Mouse (Mus musculus): ENCODE results near the gene Map1lc3b. TPM values are rescaled to one million over a fixed set of nuclear protein-coding genes. Genes with fewer than 3 reads are reported as not detected.

Map1lc3b gene
- total and polyA plus RNA-seq, 2 experiments = 45.9 to 61.9 TPM

- 56% methylated on average over 11 of the region's 11 CpGs for WGBS
- H3K4me1 ChIP-seq (ENCODE audit: control insufficient read depth, insufficient read depth, low read length) = peaks cover 60% of the 10 kb centered on the region
- TF ChIP-seq POLR2A (IDR thresholded peaks at IDR 0.05; ENCODE audit: extremely low read depth, insufficient read depth, low read length) = no peak
- no peak for TF ChIP-seq CTCF (IDR thresholded peaks at IDR 0.05; ENCODE audit: low read depth, low read length)
- H3K4me3 ChIP-seq (ENCODE audit: insufficient read depth, low read depth, low read length) = no peak overlapping the region
- no peaks in the 10 kb centered on the region for H3K36me3 ChIP-seq (ENCODE audit: control insufficient read depth, insufficient read depth, low read length)
- peaks cover 90% of the 10 kb centered on the region for H3K79me2 ChIP-seq (ENCODE audit: control insufficient read depth, insufficient read depth, low read length)
- H3K9ac ChIP-seq (ENCODE audit: low read depth, low read length) = peak overlapping the region; percentile 5
- H3K27me3 ChIP-seq (ENCODE audit: control insufficient read depth, insufficient read depth, low read length) = no peaks in the 10 kb centered on the region
- peak overlapping the region; percentile 38 for H3K27ac ChIP-seq (replicated peaks; ENCODE audit: insufficient read depth, low read depth, low read length)
- peak; percentile 67 for DNase-seq (ENCODE audit: extremely low read depth, low read depth, low spot score)
Measured at GRCm38 (mm10) chr8:121643384-121643783, 53.2 kb downstream of the Map1lc3b start.

- TF ChIP-seq CTCF (IDR thresholded peaks at IDR 0.05; ENCODE audit: low read depth, low read length) = no peak
- TF ChIP-seq POLR2A (IDR thresholded peaks at IDR 0.05; ENCODE audit: extremely low read depth, insufficient read depth, low read length) = no peak
- Histone ChIP-seq H3K4me1 (ENCODE audit: control insufficient read depth, insufficient read depth, low read length) (peaks cover 62% of the 10 kb centered on the region), H3K9ac (ENCODE audit: low read depth, low read length) (no peak overlapping the region), H3K4me3 (ENCODE audit: insufficient read depth, low read depth, low read length) (no peak overlapping the region), H3K27ac (replicated peaks; ENCODE audit: insufficient read depth, low read depth, low read length) (peak overlapping the region; percentile 65), H3K27me3 (ENCODE audit: control insufficient read depth, insufficient read depth, low read length) (no peaks in the 10 kb centered on the region), H3K79me2 (ENCODE audit: control insufficient read depth, insufficient read depth, low read length) (peaks cover 79% of the 10 kb centered on the region), H3K36me3 (ENCODE audit: control insufficient read depth, insufficient read depth, low read length) (no peaks in the 10 kb centered on the region)
- peak; percentile 94 for DNase-seq (ENCODE audit: extremely low read depth, low read depth, low spot score)
- WGBS = 70% methylated on average over 12 of the region's 12 CpGs
Measured at GRCm38 (mm10) chr8:121647511-121648215, 57.5 kb downstream of the Map1lc3b start.

Other genes with a start within 250 kb of the Map1lc3b start
- not detected in 2 replicates for gene 1700018B08Rik, start 46.0 kb upstream of the Map1lc3b start, total RNA-seq (2014; rRNA removed)
- gene 1700018B08Rik, start 46.0 kb upstream of the Map1lc3b start, polyA plus RNA-seq (2012; rRNA removed) = not detected in 2 replicates
- 25.1 and 35.9 TPM in 2 replicates for gene Fbxo31, start 11.6 kb upstream of the Map1lc3b start, total RNA-seq (2014; rRNA removed)
- gene Fbxo31, start 11.6 kb upstream of the Map1lc3b start, polyA plus RNA-seq (2012; rRNA removed) = 23.0 and 26.5 TPM in 2 replicates
- gene Zcchc14, start 62.5 kb downstream of the Map1lc3b start, total RNA-seq (2014; rRNA removed) = 9.2 and 14.8 TPM in 2 replicates
- 13.0 and 15.6 TPM in 2 replicates for gene Zcchc14, start 62.5 kb downstream of the Map1lc3b start, polyA plus RNA-seq (2012; rRNA removed)
- not detected in 2 replicates for gene Jph3, start 139.3 kb downstream of the Map1lc3b start, total RNA-seq (2014; rRNA removed)
- not detected in 2 replicates for gene Jph3, start 139.3 kb downstream of the Map1lc3b start, polyA plus RNA-seq (2012; rRNA removed)
- gene Klhdc4, start 239.2 kb downstream of the Map1lc3b start, total RNA-seq (2014; rRNA removed) = 14.3 and 14.8 TPM in 2 replicates
- gene Klhdc4, start 239.2 kb downstream of the Map1lc3b start, polyA plus RNA-seq (2012; rRNA removed) = 6.8 and 11.9 TPM in 2 replicates